Comparison of ENCODE assay signal across 10 mouse cellular contexts in genomic region chr9:94927101-94927500, GRCm38 (mm10).
DNase-seq lines count a peak whose midpoint lies in the region; TF ChIP-seq lines count a peak whose summit lies in the region.
"Had no signal": no experiment of that assay in that cellular context is flagged by ENCODE, and none has a peak within 500 bp of the region (broad histone marks: within the 10 kb centered on the region; RNA-seq: fewer than 3 reads in every experiment).

No protein-coding gene starts in this region.

- intact Hi-C loops in left cerebral cortex, adult 2 months (cut with DNase I), result no loop called here
- intact Hi-C loops in left cerebral cortex, postnatal 25 days (cut with DNase I), result no loop called here

- H3K27ac ChIP-seq in left cerebral cortex, adult 2 months, result no peak overlapping the region
- H3K27ac ChIP-seq in embryonic facial prominence, embryonic 10.5 days (replicated peaks), result no peak overlapping the region
- H3K27ac ChIP-seq in thymus, adult 2 months (ENCODE audit: control insufficient read depth, insufficient read depth, low read length), result no peak overlapping the region
- H3K27ac ChIP-seq: limb, embryonic 12.5 days had no signal

- 0 out of 2 replicates have a peak, but pooled peaks cover 3% of the 10 kb centered on the region for H3K4me1 ChIP-seq in embryonic facial prominence, embryonic 10.5 days
- no peaks in the 10 kb centered on the region for H3K4me1 ChIP-seq in thymus, adult 2 months (replicated peaks; ENCODE audit: control insufficient read depth, insufficient read depth, low read length)

- H3K27me3 ChIP-seq in embryonic facial prominence, embryonic 10.5 days (replicated peaks; ENCODE audit: low read depth, poor library complexity, severe bottlenecking), result no peaks in the 10 kb centered on the region
- no peaks in the 10 kb centered on the region for H3K27me3 ChIP-seq in thymus, adult 2 months (ENCODE audit: control insufficient read depth, insufficient read depth, low read length)
- H3K27me3 ChIP-seq: limb, embryonic 12.5 days had no signal

- peak; percentile 49 for TF ChIP-seq CTCF in left cerebral cortex, adult 2 months (IDR thresholded peaks at IDR 0.05)
- no peak for TF ChIP-seq CTCF in thymus, adult 2 months (IDR thresholded peaks at IDR 0.05; ENCODE audit: borderline replicate concordance, control insufficient read depth, extremely low read depth, insufficient read depth, low read length, poor library complexity)

- DNase-seq in adrenal gland, adult (ENCODE audit: inconsistent age in 2 of 2, low spot score in 1 of 2), result peak; percentile 34 to 65
- DNase-seq in adrenal gland, postnatal 4 days (ENCODE audit: low spot score in 2 of 2), result no peak
- no peak for DNase-seq in left cerebral cortex, adult 2 months (ENCODE audit: extremely low spot score in 1 of 2, low spot score in 2 of 2)
- no peak for DNase-seq in left cerebral cortex, postnatal 25 days (ENCODE audit: low spot score in 2 of 2)
- peak; percentile 17 for DNase-seq in embryonic facial prominence, embryonic 10.5 days (ENCODE audit: low spot score)
- peak; percentile 69 for DNase-seq in thymus, adult 2 months
- no peak for DNase-seq in MN1 (ENCODE audit: low spot score)
- no peak for DNase-seq in heart, adult 8-10 months (ENCODE audit: low spot score)

- no peaks in the 10 kb centered on the region for H3K36me3 ChIP-seq in embryonic facial prominence, embryonic 10.5 days (replicated peaks)
- H3K36me3 ChIP-seq in thymus, adult 2 months (ENCODE audit: control insufficient read depth, insufficient read depth, low read length), result no peaks in the 10 kb centered on the region
- H3K36me3 ChIP-seq: limb, embryonic 12.5 days had no signal

- no peak for TF ChIP-seq POLR2A in thymus, adult 2 months (IDR thresholded peaks at IDR 0.05; ENCODE audit: control insufficient read depth, extremely low read depth, insufficient read depth, low read length, poor library complexity)

- no peak overlapping the region for H3K4me3 ChIP-seq in left cerebral cortex, adult 2 months
- H3K4me3 ChIP-seq in embryonic facial prominence, embryonic 10.5 days, result no peak overlapping the region
- H3K4me3 ChIP-seq in thymus, adult 2 months (ENCODE audit: control insufficient read depth, insufficient read depth, low read length), result no peak overlapping the region
- H3K4me3 ChIP-seq: limb, embryonic 12.5 days; myocyte had no signal

- peaks cover 3% of the 10 kb centered on the region; the same call in 1 of the 2 replicates for H3K9me3 ChIP-seq in embryonic facial prominence, embryonic 10.5 days

Comparison
In these comparisons a context has a peak if more than half of its experiments do, and no peak if none do; other contexts are left out.
1. DNase-seq: peak in adrenal gland, adult (2 of 2), embryonic facial prominence, embryonic 10.5 days (single experiment) and thymus, adult 2 months (single experiment); none in adrenal gland, postnatal 4 days (0 of 2), left cerebral cortex, adult 2 months (0 of 2), left cerebral cortex, postnatal 25 days (0 of 2), MN1 (single experiment) and heart, adult 8-10 months (single experiment).